ENCODE assay signal across 22 mouse cellular contexts in the genomic region with DNA sequence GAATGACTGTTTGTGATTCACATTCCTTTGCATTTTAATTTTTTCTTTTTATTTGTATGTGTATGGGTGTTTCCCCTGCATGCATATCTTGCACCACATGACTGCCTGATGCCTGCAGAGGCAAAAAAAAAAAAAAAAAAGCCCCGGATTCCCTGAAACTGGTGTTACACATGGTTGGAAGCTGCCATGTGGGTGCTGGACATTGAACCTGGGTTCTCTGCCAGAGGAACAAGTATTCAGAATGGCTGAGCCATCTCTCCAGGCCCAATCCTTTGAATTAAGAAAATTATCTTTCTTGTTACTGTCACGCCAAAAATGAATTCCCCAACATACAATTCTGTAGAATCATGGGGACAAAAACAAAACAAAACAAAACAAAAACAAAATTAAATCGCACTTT. TPM values are rescaled to one million over a fixed set of nuclear protein-coding genes. Genes with fewer than 3 reads are reported as not detected.
DNase-seq lines count a peak whose midpoint lies in the region; ATAC-seq and TF ChIP-seq lines count a peak whose summit lies in the region.
"Had no signal": no experiment of that assay in that cellular context is flagged by ENCODE, and none has a peak within 500 bp of the region (broad histone marks: within the 10 kb centered on the region; RNA-seq: fewer than 3 reads in every experiment).

No protein-coding gene starts in this region.

- no peak for TF ChIP-seq CTCF in lung, adult 2 months (IDR thresholded peaks at IDR 0.05; ENCODE audit: insufficient read depth, low read length)

- TF ChIP-seq POLR2A in lung, adult 2 months (IDR thresholded peaks at IDR 0.05; ENCODE audit: borderline replicate concordance, extremely low read depth, low read depth, low read length) = no peak

- peaks cover 38% of the 10 kb centered on the region for H3K27me3 ChIP-seq in kidney, embryonic 15.5 days
- H3K27me3 ChIP-seq: hindbrain, embryonic 15.5 days had no signal

- no peaks in the 10 kb centered on the region for H3K4me1 ChIP-seq in kidney, embryonic 15.5 days
- no peaks in the 10 kb centered on the region for H3K4me1 ChIP-seq in lung, adult 2 months (ENCODE audit: control insufficient read depth, insufficient read depth, low read length)
- H3K4me1 ChIP-seq: embryonic facial prominence, embryonic 12.5 days; embryonic facial prominence, embryonic 15.5 days; hindbrain, embryonic 12.5 days; hindbrain, embryonic 15.5 days had no signal

- H3K9ac ChIP-seq in kidney, embryonic 15.5 days = no peak overlapping the region
- H3K9ac ChIP-seq: embryonic facial prominence, embryonic 12.5 days; embryonic facial prominence, embryonic 15.5 days; forebrain, postnatal 0 days; hindbrain, embryonic 12.5 days; hindbrain, embryonic 15.5 days had no signal

- no peaks in the 10 kb centered on the region for H3K36me3 ChIP-seq in kidney, embryonic 15.5 days
- H3K36me3 ChIP-seq: embryonic facial prominence, embryonic 12.5 days; embryonic facial prominence, embryonic 15.5 days; hindbrain, embryonic 12.5 days; hindbrain, embryonic 15.5 days had no signal

- 68% methylated on average over 3 of the region's 3 CpGs for WGBS in kidney, embryonic 15.5 days
- WGBS in lung, adult 2 months = 70% methylated on average over 3 of the region's 3 CpGs

- H3K4me3 ChIP-seq in kidney, embryonic 15.5 days (replicated peaks) = no peak overlapping the region
- no peak overlapping the region for H3K4me3 ChIP-seq in lung, adult 2 months (replicated peaks; ENCODE audit: extremely low read depth, low read depth, low read length)
- H3K4me3 ChIP-seq: embryonic facial prominence, embryonic 12.5 days; embryonic facial prominence, embryonic 15.5 days; gastrocnemius, adult 2 months; hindbrain, embryonic 12.5 days; hindbrain, embryonic 15.5 days had no signal

- ATAC-seq in kidney, embryonic 15.5 days (replicated peaks; ENCODE audit: low FRiP score) = no peak
- ATAC-seq: activated CD4-positive, CD25-positive, alpha-beta regulatory T cell, adult 4 months; forebrain, embryonic 14.5 days; forebrain, postnatal 0 days had no signal

- DNase-seq in kidney, adult 11 months = peak; percentile 42
- peak; percentile 46 to 49 for DNase-seq in kidney, adult 8-10 months
- peak; percentile 21 for DNase-seq in kidney, postnatal 14 days
- DNase-seq in lung, adult 2 months = no peak
- DNase-seq in adrenal gland, postnatal 4 days (ENCODE audit: low spot score in 2 of 2) = no peak
- DNase-seq: adrenal gland, adult 8-10 months; adrenal gland, postnatal 25 days; cerebellum, adult 18-20 months; cerebellum, adult 9-10 months; cerebellum, postnatal 25 days; forebrain, postnatal 0 days; gastrocnemius, adult 2 months; gastrocnemius, postnatal 14 days; heart, adult 11 months had no signal

- no peaks in the 10 kb centered on the region for H3K9me3 ChIP-seq in kidney, embryonic 15.5 days (replicated peaks)
- H3K9me3 ChIP-seq: embryonic facial prominence, embryonic 12.5 days; embryonic facial prominence, embryonic 15.5 days; hindbrain, embryonic 12.5 days; hindbrain, embryonic 15.5 days had no signal

- no peak overlapping the region for H3K27ac ChIP-seq in kidney, embryonic 15.5 days
- H3K27ac ChIP-seq: embryonic facial prominence, embryonic 12.5 days; embryonic facial prominence, embryonic 15.5 days; gastrocnemius, adult 2 months; hindbrain, embryonic 12.5 days; hindbrain, embryonic 15.5 days had no signal

- no peak overlapping the region for H3K4me2 ChIP-seq in kidney, embryonic 15.5 days
- H3K4me2 ChIP-seq: embryonic facial prominence, embryonic 12.5 days; embryonic facial prominence, embryonic 15.5 days; heart, embryonic 11.5 days; hindbrain, embryonic 12.5 days; hindbrain, embryonic 15.5 days had no signal

RNA-seq across cellular contexts. Expression of a gene that starts 25.8 kb away (rescaled TPM):
- 64.1 and 70.4 TPM in 2 replicates for polyA plus RNA-seq in kidney, embryonic 15.5 days (2015; fragmentation: Nextera tagmentation; extraction: Ambion mirVana)
- 12.9 and 15.2 TPM in 2 replicates for polyA plus RNA-seq in lung, adult 2 months (2012; rRNA removed)
- 10 to 100 TPM; 24.4 to 26.2 TPM for total RNA-seq in adrenal gland, postnatal 4 days (2021)

Comparison
In these comparisons a context has a peak if more than half of its experiments do, and no peak if none do; other contexts are left out.
1. DNase-seq: peak in kidney, adult 11 months (single experiment), kidney, adult 8-10 months (2 of 2) and kidney, postnatal 14 days (single experiment); none in lung, adult 2 months (single experiment) and adrenal gland, postnatal 4 days (0 of 2).